ENCODE assay signal across 21 mouse cellular contexts in the genomic region with DNA sequence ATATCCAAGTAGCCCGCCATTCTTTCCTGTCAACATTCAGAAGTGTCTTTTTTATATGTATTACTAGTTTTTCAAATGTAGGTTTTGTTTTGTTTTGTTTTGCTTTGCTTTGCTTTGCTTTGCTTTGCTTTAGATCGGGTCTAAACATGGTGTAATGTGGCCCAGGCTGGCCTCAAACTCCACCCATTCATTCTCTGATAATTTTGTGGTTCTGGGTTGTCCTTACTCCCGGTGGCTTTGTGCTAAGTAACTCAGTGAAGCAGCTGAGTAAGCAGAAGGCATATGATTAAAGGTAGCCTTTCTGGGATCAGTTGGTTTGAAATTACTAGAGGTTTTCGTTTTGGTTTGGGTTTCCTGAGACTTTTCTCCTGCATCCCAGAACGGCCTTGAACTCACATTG. TPM values are rescaled to one million over a fixed set of nuclear protein-coding genes. Genes with fewer than 3 reads are reported as not detected.
"Had no signal": no experiment of that assay in that cellular context is flagged by ENCODE, and none has a peak within 500 bp of the region (broad histone marks: within the 10 kb centered on the region; RNA-seq: fewer than 3 reads in every experiment).

No protein-coding gene starts in this region.

- H3K27ac ChIP-seq: neural tube, embryonic 13.5 days; neural tube, embryonic 15.5 days; stomach, embryonic 15.5 days; stomach, postnatal 0 days had no signal

- H3K4me1 ChIP-seq: neural tube, embryonic 13.5 days; neural tube, embryonic 15.5 days; stomach, embryonic 15.5 days had no signal

- DNase-seq: retina, postnatal 1 day; right cerebral cortex, adult 18-20 months; right cerebral cortex, postnatal 14 days; right cerebral cortex, postnatal 25 days; right cerebral cortex, postnatal 4 days; spleen, adult 18-20 months; thymus, adult 18-20 months; thymus, adult 2 months; thymus, postnatal 14 days; thymus, postnatal 25 days; thymus, postnatal 36 days; thymus, postnatal 4 days had no signal

- H3K9ac ChIP-seq: neural tube, embryonic 13.5 days; neural tube, embryonic 15.5 days; stomach, embryonic 15.5 days had no signal

- H3K4me3 ChIP-seq: neural tube, embryonic 13.5 days; neural tube, embryonic 15.5 days; stomach, embryonic 15.5 days had no signal

- H3K4me2 ChIP-seq: neural tube, embryonic 13.5 days; neural tube, embryonic 15.5 days; stomach, embryonic 15.5 days had no signal

- H3K9me3 ChIP-seq: neural tube, embryonic 13.5 days; neural tube, embryonic 15.5 days; stomach, embryonic 15.5 days had no signal

- H3K27me3 ChIP-seq: neural tube, embryonic 13.5 days; neural tube, embryonic 15.5 days; stomach, embryonic 15.5 days had no signal

RNA-seq across cellular contexts. Expression of gene Tgm7, which starts 40.1 kb away (rescaled TPM):
- total RNA-seq: neutrophil, adult 5-6 weeks had no signal
- polyA plus RNA-seq: neural tube, embryonic 14.5 days; neural tube, embryonic 15.5 days; small intestine, adult 2 months; spleen, adult 2 months; stomach, embryonic 14.5 days; stomach, postnatal 0 days had no signal
